Mouse (Mus musculus) splenic B cell, adult 2 months (primary cell): ENCODE data around the gene Gas7.

Source experiments
- DNase-seq: peaks from one replicate; pipeline ENCODE4 v3.0.0-alpha.2; 2011; ENCODE audit warnings: low read depth, low spot score
- H3K27me3 ChIP-seq: 2 replicates; pipeline ENCODE4 v1.6.1; 2012; ENCODE audit warnings: mild to moderate bottlenecking, low read length, moderate library complexity, mixed read lengths; ENCODE audit not compliant: control insufficient read depth, poor library complexity, insufficient read depth, severe bottlenecking
- H3K36me3 ChIP-seq: 2 replicates; pipeline ENCODE4 v1.6.1; 2012; ENCODE audit warnings: mild to moderate bottlenecking, low read length, moderate library complexity, mixed read lengths; ENCODE audit not compliant: control insufficient read depth, poor library complexity, insufficient read depth, severe bottlenecking

Gas7 gene

GRCm38 (mm10) chr11:67727095-67727494 is 271.9 kb downstream of the Gas7 start:
- no peaks in the 10 kb centered on the region for H3K27me3 ChIP-seq
- no peak for DNase-seq
- H3K36me3 ChIP-seq, result no peaks in the 10 kb centered on the region

GRCm38 (mm10) chr11:67728726-67729125 is 273.5 kb downstream of the Gas7 start:
- no peaks in the 10 kb centered on the region for H3K27me3 ChIP-seq
- H3K36me3 ChIP-seq, result no peaks in the 10 kb centered on the region
- DNase-seq, result no peak

- H3K36me3 ChIP-seq, result no peaks in the 10 kb centered on the region
- no peaks in the 10 kb centered on the region for H3K27me3 ChIP-seq
- DNase-seq, result no peak
Measured at GRCm38 (mm10) chr11:67731056-67731455, 275.8 kb downstream of the Gas7 start.

DNA sequence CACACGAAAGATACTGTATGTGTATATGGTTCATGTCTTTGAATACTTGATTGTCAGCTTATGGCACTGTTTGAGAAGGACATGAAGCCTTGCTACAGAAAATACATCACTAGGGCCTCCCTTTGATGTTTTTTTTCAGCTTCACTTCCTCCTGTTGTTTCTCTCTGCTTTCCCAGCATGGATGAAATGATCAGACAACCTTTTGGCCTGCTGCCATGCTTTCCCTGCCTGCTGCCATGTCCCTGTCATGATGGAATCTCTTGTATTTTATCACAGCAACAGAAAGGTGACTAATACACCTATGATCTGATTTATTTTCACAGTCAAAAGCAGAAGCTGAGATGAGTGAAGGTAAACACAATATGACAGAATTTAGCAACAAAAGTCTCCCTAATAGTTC is 278.5 kb downstream of the Gas7 start:
- Histone ChIP-seq H3K27me3 (no peaks in the 10 kb centered on the region), H3K36me3 (no peaks in the 10 kb centered on the region)
- no peak for DNase-seq

DNA sequence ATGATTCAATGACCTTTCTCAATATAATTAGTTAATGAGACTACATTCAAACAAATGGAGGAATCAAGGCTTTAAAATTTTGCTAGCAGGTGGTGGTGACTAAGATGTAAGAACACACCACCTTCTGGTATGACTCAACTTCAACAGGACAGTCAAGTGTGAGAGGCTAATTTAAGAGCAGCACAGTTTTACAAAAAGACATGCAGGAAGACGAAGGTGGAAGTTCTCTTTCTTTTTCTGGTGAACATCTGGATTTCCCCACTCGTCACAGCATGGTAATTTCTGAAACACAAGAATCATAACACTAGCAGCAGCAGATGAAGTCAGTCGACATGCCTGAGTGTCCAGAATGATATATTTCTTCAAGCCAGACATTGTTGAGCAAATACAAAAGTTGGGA is 279.4 kb downstream of the Gas7 start:
- DNase-seq, result no peak
- Histone ChIP-seq H3K36me3 (no peaks in the 10 kb centered on the region), H3K27me3 (no peaks in the 10 kb centered on the region)

DNA sequence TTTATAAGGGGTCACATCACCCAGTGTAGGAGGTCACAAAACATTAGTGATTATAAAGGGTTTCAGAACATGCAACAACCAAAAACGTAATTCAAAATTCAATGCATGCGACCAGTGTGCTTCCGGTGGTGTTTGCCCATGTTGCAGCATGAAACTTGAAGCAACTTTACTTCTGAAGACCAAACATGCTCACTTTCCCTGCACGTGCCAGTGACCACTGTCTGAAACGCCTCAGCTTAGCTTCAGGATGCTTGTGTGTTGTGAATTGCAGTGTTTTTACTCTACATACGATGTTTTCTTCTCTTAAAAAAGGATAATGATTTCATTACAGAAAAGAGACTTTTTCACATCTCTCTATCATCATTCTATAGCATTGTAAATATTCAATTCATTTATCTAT is 283.1 kb downstream of the Gas7 start:
- H3K36me3 ChIP-seq, result no peaks in the 10 kb centered on the region
- H3K27me3 ChIP-seq, result no peaks in the 10 kb centered on the region
- DNase-seq, result no peak
